In the genomic region with DNA sequence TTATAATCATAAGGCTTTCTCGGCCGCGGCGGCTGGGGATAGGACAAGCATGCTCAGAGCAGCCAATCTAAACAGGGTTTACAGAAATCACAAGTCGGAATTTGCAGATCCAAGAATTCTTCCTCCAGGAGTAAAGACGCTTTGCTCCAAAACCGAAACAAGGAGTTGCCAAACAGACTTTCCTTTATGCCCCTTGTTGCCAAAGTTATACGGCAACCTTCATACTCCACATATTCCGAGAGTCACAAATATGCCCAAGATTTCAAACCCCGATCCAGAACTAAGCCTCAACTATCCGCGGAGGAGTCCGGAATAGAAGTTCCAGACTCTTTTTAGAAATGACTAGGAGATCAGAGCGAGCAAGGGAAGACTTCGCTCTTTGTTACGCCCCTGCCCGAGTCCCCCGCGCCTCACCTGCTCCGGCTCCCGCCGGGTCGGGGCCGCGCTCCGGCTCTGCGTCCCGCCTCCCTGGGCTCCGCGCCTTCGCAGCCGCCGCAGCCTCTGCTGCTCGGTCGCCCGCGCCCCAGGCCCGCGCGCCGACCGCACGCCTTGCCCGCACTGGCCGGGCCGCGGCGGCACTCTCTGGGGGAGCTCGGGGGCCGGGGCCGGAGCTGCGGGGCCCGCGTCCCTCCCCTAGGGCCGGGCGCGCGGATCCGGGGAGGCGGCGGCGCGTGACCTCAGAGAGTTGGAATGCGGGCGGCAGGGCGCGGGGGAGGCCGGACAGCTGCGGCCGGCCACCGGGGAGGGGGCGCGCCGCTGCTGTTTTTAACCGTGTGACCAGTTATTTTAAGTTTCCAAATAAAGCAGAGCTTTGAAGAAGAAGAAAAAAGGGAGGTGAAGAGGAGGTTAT, we compare ENCODE assay signal across 8 mouse cellular contexts. TPM values are rescaled to one million over a fixed set of nuclear protein-coding genes. Genes with fewer than 3 reads are reported as not detected.
DNase-seq lines count a peak whose midpoint lies in the region; ATAC-seq and TF ChIP-seq lines count a peak whose summit lies in the region.

Ptpn21 (minus strand) TSS at position 455 of the 850 bp plus-strand sequence.

- H3K79me2 ChIP-seq in heart, adult 2 months (replicated peaks; ENCODE audit: control insufficient read depth, insufficient read depth, low read length), result peaks cover 1% of the 10 kb centered on the region; the same call in 1 of the 2 replicates

- TF ChIP-seq POLR2A in heart, adult 2 months (IDR thresholded peaks at IDR 0.05; ENCODE audit: insufficient read depth, low read depth, low read length), result no peak

- peaks cover 4% of the 10 kb centered on the region for H3K4me1 ChIP-seq in heart, adult 2 months (ENCODE audit: control insufficient read depth, insufficient read depth, low read length)
- H3K4me1 ChIP-seq in lung, embryonic 14.5 days (ENCODE audit: insufficient read depth), result peaks cover 19% of the 10 kb centered on the region

- no peaks in the 10 kb centered on the region for H3K27me3 ChIP-seq in heart, adult 2 months (ENCODE audit: control insufficient read depth, insufficient read depth, low read length)
- no peaks in the 10 kb centered on the region for H3K27me3 ChIP-seq in lung, embryonic 14.5 days (ENCODE audit: insufficient read depth, low read length)

- H3K9ac ChIP-seq in heart, adult 2 months (ENCODE audit: low read depth, low read length), result peak within 1 kb of the TSS; percentile 97
- H3K9ac ChIP-seq in lung, embryonic 14.5 days, result peak within 1 kb of the TSS; percentile 95

- TF ChIP-seq CTCF in heart, adult 2 months (IDR thresholded peaks at IDR 0.05), result no peak
- no peak for TF ChIP-seq CTCF in lung, embryonic 14.5 days (IDR thresholded peaks at IDR 0.05; ENCODE audit: low read depth)

- H3K9me3 ChIP-seq in lung, embryonic 14.5 days (ENCODE audit: low read depth, low read length), result no peaks in the 10 kb centered on the region

- peak; percentile 78 for ATAC-seq in lung, embryonic 14.5 days (ENCODE audit: insufficient read depth)

- H3K27ac ChIP-seq in heart, adult 2 months, result peak within 1 kb of the TSS; percentile 95
- H3K27ac ChIP-seq in lung, embryonic 14.5 days (ENCODE audit: low read depth), result peak within 1 kb of the TSS; percentile 98

- DNase-seq in urinary bladder, adult 2 months (ENCODE audit: low spot score), result peak; percentile 70
- no peak for DNase-seq in urinary bladder, postnatal 10 days (ENCODE audit: low spot score)
- peak; percentile 81 for DNase-seq in embryo, embryonic 11 days
- DNase-seq in heart, adult 2 months, result peak; percentile 86 to 87
- peak; percentile 78 for DNase-seq in kidney, adult 18-20 months
- peak; percentile 82 for DNase-seq in lung, embryonic 14.5 days
- peak; percentile 77 for DNase-seq in ovary, postnatal 36 days (ENCODE audit: low spot score)
- no peak for DNase-seq in spleen, postnatal 10 days (ENCODE audit: low spot score in 2 of 2)

- intact Hi-C loops in heart, adult 2 months (cut with DNase I), result loop anchor here (5.0 kb wide), 1 partner anchor 185 kb away; the partner anchor contains the start of gene Ttc8

- no peak for TF ChIP-seq EP300 in heart, adult 2 months (IDR thresholded peaks at IDR 0.05; ENCODE audit: insufficient read depth, low read depth, low read length)

- WGBS in heart, adult 2 months, result under 1% methylated on average over 75 of the region's 75 CpGs
- under 1% methylated on average over 75 of the region's 75 CpGs for WGBS in lung, embryonic 14.5 days

- peak within 1 kb of the TSS; percentile 73 for H3K4me3 ChIP-seq in heart, adult 2 months
- H3K4me3 ChIP-seq in lung, embryonic 14.5 days (ENCODE audit: low read depth, low read length), result peak within 1 kb of the TSS; percentile 81

- peak within 1 kb of the TSS; percentile 68 for H3K4me2 ChIP-seq in lung, embryonic 14.5 days

- H3K36me3 ChIP-seq in heart, adult 2 months (ENCODE audit: control insufficient read depth, insufficient read depth, low read length), result no peaks in the 10 kb centered on the region; the same call in 1 of the 2 replicates
- H3K36me3 ChIP-seq in lung, embryonic 14.5 days (ENCODE audit: insufficient read depth), result 0 out of 2 replicates have a peak, but pooled peaks cover 4% of the 10 kb centered on the region

RNA-seq across cellular contexts. Expression of gene Ptpn21, which starts in this region (rescaled TPM):
- polyA plus RNA-seq in urinary bladder, adult 2 months (2012; rRNA removed), result 22.1 and 25.3 TPM in 2 replicates
- 10 to 100 TPM; 29.1 to 29.3 TPM for total RNA-seq in heart, adult 2 months (2021)
- 19.4 and 24.7 TPM in 2 replicates for polyA plus RNA-seq in heart, adult 2 months (2012; rRNA removed)
- polyA plus RNA-seq in lung, embryonic 14.5 days (2014; fragmentation: Nextera tagmentation; extraction: Ambion mirVana), result 13.4 and 14.5 TPM in 2 replicates

Comparison
In these comparisons a context has a peak if more than half of its experiments do, and no peak if none do; other contexts are left out.
1. DNase-seq: peak in urinary bladder, adult 2 months (single experiment), embryo, embryonic 11 days (single experiment), heart, adult 2 months (2 of 2), kidney, adult 18-20 months (single experiment), lung, embryonic 14.5 days (single experiment) and ovary, postnatal 36 days (single experiment); none in urinary bladder, postnatal 10 days (single experiment) and spleen, postnatal 10 days (0 of 2).